Mouse (Mus musculus) CH12F3 (cell line): ENCODE data around the gene Rai1.

Source experiments
- in situ Hi-C: fragments of 300-500 bp; cut with MboI; formaldehyde crosslinking; loops from 2 replicates; pipeline ENCODE4 v1.14.3; 2020; ENCODE audit warnings: low sequenced_read_pairs

The Rai1 gene

DNA sequence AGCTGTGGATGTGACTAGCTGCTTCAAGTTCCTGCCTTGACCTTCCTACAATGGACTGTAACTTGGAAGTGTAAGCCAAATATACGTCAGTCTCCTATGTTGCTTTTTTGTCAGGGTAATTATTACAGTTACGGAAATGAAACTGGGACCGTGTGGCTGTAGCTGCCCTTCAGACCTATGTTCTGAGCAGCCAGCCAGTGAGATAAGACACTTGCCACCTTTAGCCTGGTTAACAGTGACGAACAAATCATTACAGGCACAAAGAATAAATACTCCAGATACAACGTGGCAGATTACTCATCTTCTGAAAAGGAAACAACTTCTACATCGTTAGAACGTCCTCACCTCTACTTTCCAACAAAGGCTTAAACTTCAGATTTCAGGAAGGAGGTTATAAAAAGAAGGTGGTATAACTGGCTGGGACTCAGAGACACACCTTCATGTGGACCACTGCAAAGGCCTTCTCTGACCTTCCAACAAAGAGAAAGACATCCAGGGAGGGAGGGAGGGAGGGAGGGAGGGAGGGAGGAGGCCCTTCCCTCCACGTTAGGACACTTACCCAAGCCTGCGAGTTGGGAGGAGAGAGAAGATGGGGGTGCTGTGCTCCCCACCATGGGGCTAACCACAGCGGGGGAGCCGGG lies 139.8 kb downstream of the Rai1 start:
- in situ Hi-C loops, result no loop called here

- in situ Hi-C loops, result no loop called here
Measured at GRCm38 (mm10) chr11:60246077-60246476, 141.3 kb downstream of the Rai1 start.

DNA sequence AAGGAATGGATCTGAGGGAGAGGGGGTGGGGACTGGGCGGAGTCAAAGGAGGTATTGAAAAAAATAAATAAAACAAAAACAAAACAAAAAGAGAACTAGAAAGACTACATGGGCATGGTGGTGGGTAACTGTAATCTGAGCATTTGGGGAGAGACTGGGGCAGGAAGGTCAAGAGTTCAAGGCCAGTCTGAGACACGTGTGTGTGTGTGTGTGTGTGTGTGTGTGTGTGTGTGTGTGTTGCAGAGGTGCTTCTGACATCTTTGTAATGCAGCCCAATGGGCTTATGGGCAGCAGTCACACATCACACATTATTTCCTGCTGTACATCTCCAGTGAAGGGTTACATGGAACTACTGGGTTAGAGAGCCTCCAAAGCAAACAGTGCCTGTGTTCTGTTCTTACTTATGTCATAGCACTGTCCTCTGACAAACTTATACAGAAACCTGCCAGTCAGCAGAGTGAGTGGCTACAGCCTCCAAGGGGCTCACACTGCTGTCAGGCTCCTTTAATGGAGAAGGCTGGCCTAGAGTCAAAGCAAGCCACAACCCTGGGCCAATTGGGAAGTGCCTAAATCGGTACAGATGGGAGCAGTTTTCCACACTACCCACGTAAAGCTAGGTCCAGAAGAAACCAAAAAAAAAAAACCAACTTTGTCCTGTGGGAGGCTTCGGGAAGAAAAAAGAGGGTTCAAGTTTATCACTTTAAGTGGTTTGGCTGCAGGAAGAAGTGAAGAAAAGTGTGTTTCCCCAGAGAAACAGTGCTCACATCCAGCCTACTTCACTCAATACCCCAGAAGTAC lies 143.1 kb downstream of the Rai1 start:
- in situ Hi-C loops, result no loop called here
